Mouse (Mus musculus) hindbrain, postnatal 0 days (tissue): ENCODE measurements around the gene Inpp5k. TPM values are rescaled to one million over a fixed set of nuclear protein-coding genes. Genes with fewer than 3 reads are reported as not detected.
A peak's percentile ranks its signal among the peaks of the same experiment; 100 is the strongest.

Source experiments
- ATAC-seq: fragments of 200-750 bp; cut with Nextera tagmentation; 2 replicates; pipeline ENCODE4 v1.8.0; 2017; ENCODE audit warnings: mild to moderate bottlenecking, moderate TSS enrichment, moderate library complexity
- DNase-seq: peaks from one replicate; pipeline ENCODE4 v3.0.0-alpha.2; 2015; ENCODE audit warnings: low spot score
- H3K27ac ChIP-seq: fragments of 300-500 bp; sonication (generic); 2 replicates; pipeline ENCODE4 v1.5.1; 2014; ENCODE audit warnings: mild to moderate bottlenecking
- H3K27me3 ChIP-seq: fragments of 300-500 bp; sonication (generic); 2 replicates; pipeline ENCODE4 v1.6.1; 2014; ENCODE audit warnings: low read length, mixed read lengths; ENCODE audit not compliant: insufficient read depth
- H3K36me3 ChIP-seq: fragments of 300-500 bp; sonication (generic); 2 replicates; pipeline ENCODE4 v1.6.1; 2014; ENCODE audit warnings: low read length, mixed read lengths; ENCODE audit not compliant: insufficient read depth
- H3K4me1 ChIP-seq: fragments of 300-500 bp; sonication (generic); 2 replicates; pipeline ENCODE4 v1.6.1; 2014; ENCODE audit warnings: antibody characterized with exemption, low read length, mixed read lengths; ENCODE audit not compliant: insufficient read depth
- H3K4me2 ChIP-seq: fragments of 300-500 bp; sonication (generic); 2 replicates; pipeline ENCODE4 v1.6.1; 2014; ENCODE audit warnings: low read depth, mild to moderate bottlenecking, low read length, moderate library complexity, mixed read lengths
- H3K4me3 ChIP-seq: fragments of 300-500 bp; sonication (generic); 2 replicates; pipeline ENCODE4 v1.5.1; 2014; ENCODE audit warnings: low read length
- H3K9ac ChIP-seq: fragments of 300-500 bp; sonication (generic); replicated peaks from 2 replicates; pipeline ENCODE4 v1.6.1; 2014; ENCODE audit warnings: mild to moderate bottlenecking, low read length, moderate library complexity, mixed read lengths
- H3K9me3 ChIP-seq: fragments of 300-500 bp; sonication (generic); 2 replicates; pipeline ENCODE4 v1.6.1; 2016; ENCODE audit warnings: low read length, mixed read lengths
- CTCF ChIP-seq: IDR thresholded peaks from 2 replicates; pipeline ENCODE4 v1.5.1; 2016; ENCODE audit warnings: antibody characterized with exemption, control low read depth, low read depth
- WGBS: fragments of 180-500 bp; shearing (Covaris S2); extraction: QIAGEN DNeasy Blood & Tissue Kit; methylation state at CpG from one replicate; pipeline ENCODE4 v1.1.7; 2014; 5-methylcytosine and 5-hydroxymethylcytosine counted together
- polyA plus RNA-seq: library from polyadenylated mRNA; unstranded; fragments of >200 nt; fragmentation: Nextera tagmentation; extraction: Ambion mirVana; gene quantifications from 2 replicates; pipeline ENCODE4 v1.2.1, GENCODE M21; 2015
- total RNA-seq: library from RNA; depleted of rRNA; stranded (reverse); fragments of >200 nt; gene quantifications from 2 replicates; pipeline ENCODE4 v1.2.3, GENCODE M21; 2014

Inpp5k gene
- total and polyA plus RNA-seq, 2 experiments from 2014 or later: 43.9 to 52.1 TPM

GRCm38 (mm10) chr11:75625820-75626219 lies 5.0 kb upstream of the Inpp5k start:
- DNase-seq: no peak
- no peak for TF ChIP-seq CTCF
- Histone ChIP-seq H3K36me3 (peaks cover 46% of the 10 kb centered on the region), H3K27me3 (no peaks in the 10 kb centered on the region), H3K4me1 (no peaks in the 10 kb centered on the region), H3K27ac (no peak overlapping the region), H3K4me2 (no peak overlapping the region), H3K9me3 (no peaks in the 10 kb centered on the region), H3K9ac (no peak overlapping the region), H3K4me3 (no peak overlapping the region)
- WGBS: 87% methylated on average over 4 of the region's 4 CpGs
- ATAC-seq: no peak

- H3K27me3 ChIP-seq: no peaks in the 10 kb centered on the region
- TF ChIP-seq CTCF: no peak
- no peaks in the 10 kb centered on the region for H3K9me3 ChIP-seq
- H3K4me3 ChIP-seq: peak overlapping the region; percentile 70
- H3K4me2 ChIP-seq: peak overlapping the region; percentile 84
- 12% methylated on average over 5 of the region's 5 CpGs for WGBS
- peaks cover 33% of the 10 kb centered on the region for H3K36me3 ChIP-seq
- ATAC-seq (no peak), DNase-seq (no peak)
- peak overlapping the region; percentile 58 for H3K9ac ChIP-seq
- peaks cover 8% of the 10 kb centered on the region; the same call in 1 of the 2 replicates for H3K4me1 ChIP-seq
- H3K27ac ChIP-seq: peak overlapping the region; percentile 77
These were observed 690 bp upstream of the Inpp5k start for GRCm38 (mm10) chr11:75630098-75630497.

- H3K9ac ChIP-seq: peak overlapping the region; percentile 71
- H3K4me1 ChIP-seq: peaks cover 8% of the 10 kb centered on the region; the same call in 1 of the 2 replicates
- H3K27ac ChIP-seq: peak overlapping the region; percentile 77; the same call in 1 of the 2 replicates
- H3K4me2 ChIP-seq: peak overlapping the region; percentile 84
- peaks cover 20% of the 10 kb centered on the region for H3K36me3 ChIP-seq
- H3K27me3 ChIP-seq: no peaks in the 10 kb centered on the region
- H3K4me3 ChIP-seq: peak overlapping the region; percentile 70
- TF ChIP-seq CTCF: peak; percentile 63
- 5% methylated on average over 13 of the region's 13 CpGs for WGBS
- DNase-seq: peak; percentile 50
- ATAC-seq: no peak
- H3K9me3 ChIP-seq: no peaks in the 10 kb centered on the region
These were observed 905 bp downstream of the Inpp5k start for GRCm38 (mm10) chr11:75631561-75632225.

GRCm38 (mm10) chr11:75632921-75633320 lies 2.1 kb downstream of the Inpp5k start:
- ATAC-seq (no peak), DNase-seq (no peak)
- Histone ChIP-seq H3K9ac (no peak overlapping the region), H3K36me3 (peaks cover 20% of the 10 kb centered on the region), H3K4me2 (no peak overlapping the region), H3K27me3 (no peaks in the 10 kb centered on the region), H3K4me1 (peaks cover 8% of the 10 kb centered on the region; the same call in 1 of the 2 replicates), H3K27ac (no peak overlapping the region), H3K9me3 (no peaks in the 10 kb centered on the region), H3K4me3 (no peak overlapping the region)
- WGBS: 91% methylated on average over 5 of the region's 5 CpGs
- TF ChIP-seq CTCF: no peak

GRCm38 (mm10) chr11:75634801-75635200 lies 4.0 kb downstream of the Inpp5k start:
- H3K4me2 ChIP-seq: no peak overlapping the region
- peaks cover 8% of the 10 kb centered on the region; the same call in 1 of the 2 replicates for H3K4me1 ChIP-seq
- WGBS: 84% methylated on average over 3 of the region's 3 CpGs
- no peak overlapping the region for H3K27ac ChIP-seq
- ATAC-seq (no peak), DNase-seq (no peak)
- no peak overlapping the region for H3K4me3 ChIP-seq
- H3K9ac ChIP-seq: no peak overlapping the region
- peaks cover 17% of the 10 kb centered on the region for H3K36me3 ChIP-seq
- TF ChIP-seq CTCF: no peak
- H3K27me3 ChIP-seq: no peaks in the 10 kb centered on the region
- H3K9me3 ChIP-seq: no peaks in the 10 kb centered on the region

- peaks cover 8% of the 10 kb centered on the region; the same call in 1 of the 2 replicates for H3K4me1 ChIP-seq
- H3K4me3 ChIP-seq: no peak overlapping the region
- no peak overlapping the region for H3K9ac ChIP-seq
- 82% methylated on average over 11 of the region's 11 CpGs for WGBS
- H3K9me3 ChIP-seq: no peaks in the 10 kb centered on the region
- ATAC-seq (no peak), DNase-seq (no peak)
- H3K36me3 ChIP-seq: peaks cover 17% of the 10 kb centered on the region
- H3K27ac ChIP-seq: no peak overlapping the region
- no peaks in the 10 kb centered on the region for H3K27me3 ChIP-seq
- no peak overlapping the region for H3K4me2 ChIP-seq
- TF ChIP-seq CTCF: no peak
These were observed 4.5 kb downstream of the Inpp5k start for GRCm38 (mm10) chr11:75635315-75635714.

GRCm38 (mm10) chr11:75643323-75643722 lies 12.5 kb downstream of the Inpp5k start:
- Histone ChIP-seq H3K4me1 (no peaks in the 10 kb centered on the region), H3K4me3 (no peak overlapping the region), H3K27me3 (no peaks in the 10 kb centered on the region), H3K9me3 (no peaks in the 10 kb centered on the region), H3K36me3 (peaks cover 4% of the 10 kb centered on the region; the same call in 1 of the 2 replicates), H3K4me2 (no peak overlapping the region), H3K9ac (no peak overlapping the region), H3K27ac (no peak overlapping the region)
- ATAC-seq: no peak
- TF ChIP-seq CTCF: no peak
- WGBS: 85% methylated on average over 5 of the region's 5 CpGs
- DNase-seq: no peak
